Mouse (Mus musculus) left cerebral cortex, postnatal 4 days (tissue): ENCODE measurements around the gene Nphs1. TPM values are rescaled to one million over a fixed set of nuclear protein-coding genes. Genes with fewer than 3 reads are reported as not detected.

Experiments
- DNase-seq: peaks from one replicate; pipeline ENCODE4 v3.0.0-alpha.2; 2022
- intact Hi-C: fragments of 180-260 bp; cut with DNase I; formaldehyde crosslinking; loops from one replicate; pipeline ENCODE4 v1.15.1; 2025
- total RNA-seq, 2 experiments: library from RNA; stranded (reverse); gene quantifications; 2 replicates each; pipeline ENCODE4 v1.2.3; 2021

Nphs1 gene
- total RNA-seq, 2 experiments from 2014 or later = 0.08 TPM; not detected in 1

GRCm38 (mm10) chr7:30533941-30534632 lies 76.0 kb downstream of the Nphs1 start:
- intact Hi-C loops = no loop called here
- no peak for DNase-seq

GRCm38 (mm10) chr7:30534633-30535577 lies 76.8 kb downstream of the Nphs1 start, which contains the start of gene Arhgap33:
Arhgap33 (minus strand) TSS chr7:30535060.
- peak; percentile 99 for DNase-seq
- intact Hi-C loops = no loop called here

Other genes starting within 250 kb of the Nphs1 start
- gene Polr2i, start 226.4 kb upstream of the Nphs1 start, total RNA-seq = 10 to 100 TPM; 94.9 to 96.9 TPM
- gene Tbcb, start 226.0 kb upstream of the Nphs1 start, total RNA-seq = 100 to 1,000 TPM; 229 to 238 TPM
- not detected for gene Ovol3, start 222.6 kb upstream of the Nphs1 start, total RNA-seq
- under 1 TPM; 0.40 to 0.54 TPM for gene Thap8, start 178.2 kb upstream of the Nphs1 start, total RNA-seq
- 1 to 10 TPM; 5.0 to 5.5 TPM for gene Wdr62, start 177.9 kb upstream of the Nphs1 start, total RNA-seq
- 100 to 1,000 TPM; 403 to 414 TPM for gene Clip3, start 166.6 kb upstream of the Nphs1 start, total RNA-seq
- 10 to 100 TPM; 42.0 to 44.2 TPM for gene Alkbh6, start 149.6 kb upstream of the Nphs1 start, total RNA-seq
- 1 to 10 TPM; 6.9 to 8.3 TPM for gene Syne4, start 143.5 kb upstream of the Nphs1 start, total RNA-seq
- gene E130208F15Rik, start 136.6 kb upstream of the Nphs1 start, total RNA-seq = under 1 TPM; 0.58 to 0.66 TPM
- 1 to 10 TPM; 7.1 to 7.4 TPM for gene Sdhaf1, start 134.4 kb upstream of the Nphs1 start, total RNA-seq
- gene Lrfn3, start 95.5 kb upstream of the Nphs1 start, total RNA-seq = 10 to 100 TPM; 46.3 to 50.7 TPM
- gene Tyrobp, start 44.6 kb upstream of the Nphs1 start, total RNA-seq = 10 to 100 TPM; 10.4 to 11.0 TPM
- gene Hcst, start 38.5 kb upstream of the Nphs1 start, total RNA-seq = not detected
- 1 to 10 TPM; 2.1 to 3.0 TPM for gene Nfkbid, start 36.6 kb upstream of the Nphs1 start, total RNA-seq
- 100 to 1,000 TPM; 739 to 767 TPM for gene Aplp1, start 12.8 kb upstream of the Nphs1 start, total RNA-seq
- under 1 TPM; 0.26 to 0.56 TPM for gene Kirrel2, start 625 bp upstream of the Nphs1 start, total RNA-seq
- gene Prodh2, start 35.3 kb downstream of the Nphs1 start, total RNA-seq = under 1 TPM in 1 of 2 experiments, not detected in 1; 0.66 TPM
- gene Arhgap33, start 76.7 kb downstream of the Nphs1 start, total RNA-seq = 100 to 1,000 TPM; 356 to 358 TPM
- gene Hspb6, start 93.9 kb downstream of the Nphs1 start, total RNA-seq = 1 to 10 TPM; 4.7 to 5.5 TPM
- gene Proser3, start 94.0 kb downstream of the Nphs1 start, total RNA-seq = 10 to 100 TPM in 1 of 2 experiments, 1 to 10 TPM in 1; 7.6 to 10.1 TPM
- 10 to 100 TPM; 29.6 to 34.6 TPM for gene Lin37, start 101.5 kb downstream of the Nphs1 start, total RNA-seq
- 10 to 100 TPM; 50.6 to 56.7 TPM for gene U2af1l4, start 105.0 kb downstream of the Nphs1 start, total RNA-seq
- 1 to 10 TPM; 5.9 to 6.3 TPM for gene Gm49396, start 105.0 kb downstream of the Nphs1 start, total RNA-seq
- gene Psenen, start 105.3 kb downstream of the Nphs1 start, total RNA-seq = 10 to 100 TPM; 78.5 to 81.4 TPM
- 1 to 10 TPM; 3.1 to 3.6 TPM for gene Igflr1, start 107.1 kb downstream of the Nphs1 start, total RNA-seq
- 10 to 100 TPM; 69.9 to 79.7 TPM for gene Kmt2b, start 130.4 kb downstream of the Nphs1 start, total RNA-seq
- not detected for gene Zbtb32, start 140.6 kb downstream of the Nphs1 start, total RNA-seq
- gene Upk1a, start 154.5 kb downstream of the Nphs1 start, total RNA-seq = under 1 TPM; 0.24 to 0.54 TPM
- gene Cox6b1, start 167.8 kb downstream of the Nphs1 start, total RNA-seq = 100 to 1,000 TPM; 573 to 579 TPM
- not detected for gene Etv2, start 177.5 kb downstream of the Nphs1 start, total RNA-seq
- 10 to 100 TPM; 81.9 TPM for gene Rbm42, start 192.0 kb downstream of the Nphs1 start, total RNA-seq
- 10 to 100 TPM; 12.7 to 13.3 TPM for gene Haus5, start 206.7 kb downstream of the Nphs1 start, total RNA-seq
- gene Pmis2, start 213.3 kb downstream of the Nphs1 start, total RNA-seq = not detected
- gene 2200002J24Rik, start 240.6 kb downstream of the Nphs1 start, total RNA-seq = not detected